10 mouse cellular contexts compared by ENCODE assay signal in genomic region chr6:50859162-50859561, GRCm38 (mm10).
"Had no signal": no experiment of that assay in that cellular context is flagged by ENCODE, and none has a peak within 500 bp of the region (broad histone marks: within the 10 kb centered on the region; RNA-seq: fewer than 3 reads in every experiment).

No protein-coding gene starts in this region.

- H3K9ac ChIP-seq: intestine, embryonic 15.5 days; limb, embryonic 15.5 days; liver, embryonic 14.5 days; midbrain, embryonic 13.5 days; neural tube, embryonic 12.5 days had no signal

- H3K4me2 ChIP-seq: intestine, embryonic 15.5 days; limb, embryonic 15.5 days; midbrain, embryonic 13.5 days; neural tube, embryonic 12.5 days had no signal

- DNase-seq: kidney, adult 18-20 months; kidney, postnatal 10 days; thymus, postnatal 14 days had no signal

- ATAC-seq: intestine, embryonic 15.5 days; midbrain, embryonic 13.5 days had no signal

- H3K4me3 ChIP-seq: intestine, embryonic 15.5 days; left cerebral cortex, adult 2 months; limb, embryonic 15.5 days; midbrain, embryonic 13.5 days; neural tube, embryonic 12.5 days had no signal

- H3K9me3 ChIP-seq: intestine, embryonic 15.5 days; limb, embryonic 15.5 days; midbrain, embryonic 13.5 days; neural tube, embryonic 12.5 days had no signal

- H3K36me3 ChIP-seq: intestine, embryonic 15.5 days; limb, embryonic 15.5 days; midbrain, embryonic 13.5 days; neural tube, embryonic 12.5 days had no signal

- H3K4me1 ChIP-seq: intestine, embryonic 15.5 days; limb, embryonic 15.5 days; midbrain, embryonic 13.5 days; neural tube, embryonic 12.5 days had no signal

- H3K27ac ChIP-seq: intestine, embryonic 15.5 days; left cerebral cortex, adult 2 months; limb, embryonic 15.5 days; liver, embryonic 14.5 days; midbrain, embryonic 13.5 days; neural tube, embryonic 12.5 days; stomach, postnatal 0 days had no signal

- H3K27me3 ChIP-seq: intestine, embryonic 15.5 days; limb, embryonic 15.5 days; midbrain, embryonic 13.5 days; neural tube, embryonic 12.5 days had no signal
